Mouse (Mus musculus) adrenal gland, adult (tissue): ENCODE data around the gene Dync1li1.
A peak's percentile ranks its signal among the peaks of the same experiment; 100 is the strongest.
"Not testable (repeated sequence)": the region's sequence is repeated elsewhere in the genome, so short reads cannot be mapped to it uniquely, and the experiment has no call there.

Source experiments
- DNase-seq, 2 experiments: peaks; one replicate each; pipeline ENCODE4 v3.0.0; 2022 to 2023; ENCODE audit warnings: low spot score in 1 of 2; ENCODE audit not compliant: inconsistent age in 2 of 2

Dync1li1 gene

DNA sequence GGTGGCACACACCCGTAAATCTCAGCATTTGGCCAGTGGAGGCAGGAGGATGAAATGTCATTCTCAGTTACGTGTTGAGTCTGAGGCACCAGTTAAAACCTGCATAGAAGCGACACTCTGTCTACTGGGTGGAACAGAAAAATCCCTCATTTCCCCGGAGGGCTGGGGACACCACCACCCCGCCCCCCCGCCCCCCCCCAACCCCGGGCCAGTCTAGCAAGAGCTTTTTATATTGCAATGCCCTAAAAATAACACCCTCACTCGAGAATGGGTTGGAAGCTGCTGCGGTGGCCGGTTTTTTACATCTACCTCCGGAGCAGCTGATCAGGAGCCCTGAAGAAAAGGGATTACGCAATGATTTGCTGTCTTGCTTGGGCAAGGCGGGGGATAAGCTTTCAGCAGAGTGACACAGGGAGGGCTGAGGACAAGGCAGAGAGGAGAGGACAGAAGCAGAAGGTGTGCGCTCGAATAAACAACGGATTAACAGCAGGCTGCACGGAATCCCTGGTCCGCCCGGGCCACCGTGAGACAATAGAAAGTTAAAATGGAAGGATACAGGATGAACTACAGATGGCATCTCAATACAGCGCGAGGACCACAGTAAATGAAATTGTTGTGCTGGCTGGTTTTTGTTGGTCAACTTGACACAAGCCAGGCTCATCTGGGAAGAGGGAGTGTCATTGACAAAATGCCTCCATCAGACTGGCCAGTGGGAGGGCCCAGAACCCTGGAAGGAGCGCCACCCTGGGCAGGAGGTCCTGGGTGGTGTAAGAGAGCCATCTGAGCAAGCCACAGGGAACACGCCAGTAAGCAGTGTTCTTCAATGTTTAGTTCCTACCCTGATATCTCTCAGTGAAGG lies 15.7 kb upstream of the Dync1li1 start:
- DNase-seq, result peak in 1 of 2 experiments; percentile 48

DNA sequence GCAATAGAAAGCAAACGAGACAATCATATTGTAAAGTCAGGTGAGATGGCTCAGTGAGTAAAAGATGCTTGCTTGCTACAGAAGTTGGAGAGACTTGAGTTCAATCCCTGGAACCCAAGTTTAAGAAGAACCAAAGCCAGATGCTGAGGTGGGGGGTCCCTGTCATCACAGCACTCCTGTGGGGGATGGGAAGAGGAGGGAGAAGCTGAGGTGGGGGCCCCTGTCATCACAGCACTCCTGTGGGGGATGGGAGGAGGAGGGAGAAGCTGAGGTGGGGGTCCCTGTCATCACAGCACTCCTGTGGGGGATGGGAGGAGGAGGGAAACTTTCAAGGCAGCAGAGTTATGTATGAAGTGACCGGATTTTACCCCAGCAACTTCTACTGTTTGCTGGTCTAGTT lies 15.0 kb upstream of the Dync1li1 start:
- DNase-seq, result no peak

DNA sequence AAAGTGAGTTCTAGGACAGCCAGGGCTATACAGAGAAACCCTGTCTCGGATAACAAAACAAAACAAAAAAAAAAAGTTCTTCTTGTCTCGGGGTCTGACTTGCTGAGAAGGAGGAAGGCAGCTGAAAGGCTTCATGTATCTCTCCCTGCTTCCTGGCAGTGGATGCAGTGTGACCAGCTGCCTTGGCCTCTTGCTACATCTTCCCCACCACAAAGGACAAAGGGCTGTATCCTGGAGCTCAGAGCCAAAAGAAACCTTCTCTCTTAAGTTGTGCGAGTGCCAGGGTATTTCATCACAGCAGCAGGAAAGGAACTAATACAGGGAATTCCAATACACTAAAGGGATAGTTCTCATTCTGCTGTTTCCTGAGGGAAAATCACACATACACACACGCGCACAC lies 10.0 kb upstream of the Dync1li1 start:
- DNase-seq, result no peak

- DNase-seq, result no peak
These were observed 8.6 kb upstream of the Dync1li1 start for GRCm38 (mm10) chr9:114679944-114680343.

GRCm38 (mm10) chr9:114680531-114680930 lies 8.1 kb upstream of the Dync1li1 start:
- DNase-seq, result no peak

DNA sequence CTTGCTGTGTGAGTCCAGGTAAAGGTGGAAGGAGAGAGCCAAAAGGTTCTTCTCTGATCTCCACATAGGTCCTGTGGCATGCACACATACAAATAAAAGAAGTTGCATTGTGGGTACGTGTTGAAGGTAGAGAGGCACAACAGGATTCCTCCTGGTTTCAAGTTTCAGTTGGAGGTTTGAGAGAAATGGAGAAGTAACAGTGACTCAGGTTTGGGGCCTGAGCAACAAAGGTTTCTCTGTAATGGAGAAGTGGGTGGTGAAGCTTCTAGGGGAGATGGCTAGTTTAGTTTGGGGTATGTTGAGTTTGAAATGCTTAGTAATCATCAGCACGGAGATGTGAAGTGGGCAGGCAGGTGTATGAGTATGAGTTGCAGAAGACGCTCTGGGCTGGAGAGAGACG lies 6.4 kb upstream of the Dync1li1 start:
- DNase-seq, result no peak

DNA sequence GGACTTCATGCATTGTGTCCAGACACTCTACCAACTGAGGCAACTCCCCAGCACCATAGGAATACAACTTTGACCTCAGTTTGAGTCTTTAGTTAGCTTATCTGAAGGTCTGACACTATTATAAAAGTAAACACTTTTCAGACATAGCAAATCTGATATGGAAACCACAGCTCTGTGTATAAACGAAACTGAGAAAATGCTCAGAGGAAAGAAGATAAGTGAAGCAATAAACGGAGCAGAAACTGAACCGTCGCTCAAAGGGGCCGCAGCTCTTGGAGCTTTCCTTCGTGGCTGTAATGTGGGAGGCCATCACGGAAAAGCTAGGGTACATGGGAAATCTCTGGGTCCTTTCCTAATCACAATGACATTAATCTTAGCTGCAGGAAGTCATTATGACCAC lies 2.3 kb upstream of the Dync1li1 start:
- DNase-seq, result no peak

DNA sequence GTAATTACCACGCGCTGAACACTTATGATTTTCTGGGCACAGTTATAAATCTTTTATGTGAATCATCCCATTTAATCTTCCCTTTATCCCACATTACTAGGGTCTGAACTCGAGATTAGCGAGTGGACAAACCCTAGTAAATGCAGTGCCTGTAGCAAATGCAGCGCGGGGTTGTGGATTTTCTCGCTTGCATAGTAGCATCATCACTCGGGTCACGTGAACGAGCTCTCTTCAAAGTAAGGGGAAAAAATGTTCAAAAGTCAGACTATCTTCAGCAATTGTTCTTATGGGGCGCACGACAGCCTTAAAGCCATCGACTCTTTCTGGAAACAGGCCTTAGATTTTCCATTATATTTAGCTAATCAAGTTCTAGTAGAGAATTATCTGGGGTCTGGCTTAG lies 951 bp upstream of the Dync1li1 start:
- DNase-seq, result no peak

- no peak for DNase-seq
These were observed 390 bp downstream of the Dync1li1 start for GRCm38 (mm10) chr9:114688953-114689407.

DNA sequence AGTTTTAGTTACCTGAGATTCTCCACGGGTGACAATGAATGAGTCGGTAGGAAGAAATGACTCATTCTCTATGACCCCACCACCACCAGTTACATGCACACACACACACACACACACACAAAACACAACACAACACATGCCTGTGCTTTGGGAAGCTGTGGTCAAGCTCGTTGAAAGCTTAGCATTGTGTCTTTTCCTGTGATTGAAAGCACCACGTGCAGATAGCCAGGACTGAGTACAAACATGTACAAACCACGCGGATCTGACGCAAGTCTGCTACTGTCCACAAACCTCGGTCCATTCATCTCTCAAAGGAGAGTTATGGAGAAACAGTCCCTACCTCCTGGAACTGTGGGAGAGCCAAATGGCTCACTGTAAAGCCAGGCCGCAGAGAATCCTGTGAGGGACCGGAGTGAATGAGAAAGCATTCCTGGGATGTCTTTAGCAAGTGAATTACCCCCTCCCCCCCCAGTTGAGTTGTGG lies 1.6 kb downstream of the Dync1li1 start:
- peak; percentile 26 to 67 for DNase-seq

DNA sequence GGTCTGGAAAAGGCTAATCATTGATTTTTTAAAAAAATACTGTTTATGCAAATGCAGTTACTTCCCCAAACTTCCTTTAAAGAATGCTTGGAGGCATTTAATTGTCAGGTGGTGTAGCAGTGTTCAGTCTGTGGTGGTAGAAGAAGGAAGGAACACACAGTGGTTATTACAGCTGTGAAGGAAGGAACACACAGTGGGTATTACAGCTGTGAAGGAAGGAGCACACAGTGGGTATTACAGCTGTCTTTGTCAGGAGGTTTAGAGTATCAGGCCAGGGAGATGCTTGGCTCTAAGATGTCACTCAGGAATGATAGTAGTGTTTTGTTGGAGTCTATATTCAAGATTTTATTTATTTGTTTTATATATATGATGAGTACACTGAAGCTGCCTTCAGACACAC lies 2.5 kb downstream of the Dync1li1 start:
- no peak for DNase-seq

DNA sequence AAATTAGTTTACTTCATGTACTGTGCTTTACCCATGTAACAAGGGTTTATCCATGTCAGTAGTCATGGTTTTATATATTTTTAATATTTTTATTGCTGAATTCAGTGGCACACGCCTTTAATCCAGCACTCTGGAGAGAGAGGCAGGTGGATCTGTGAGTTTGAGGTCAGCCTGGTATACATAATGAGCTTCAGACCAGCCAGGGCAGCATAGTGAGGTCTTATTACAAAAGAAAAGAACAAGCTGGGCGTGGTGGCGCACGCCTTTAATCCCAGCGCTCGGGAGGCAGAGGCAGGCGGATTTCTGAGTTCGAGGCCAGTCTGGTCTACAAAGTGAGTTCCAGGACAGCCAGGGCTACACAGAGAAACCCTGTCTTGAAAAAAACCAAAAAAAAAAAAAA lies 7.1 kb downstream of the Dync1li1 start:
- DNase-seq, result not testable (repeated sequence)

GRCm38 (mm10) chr9:114697072-114697471 lies 8.5 kb downstream of the Dync1li1 start:
- DNase-seq, result no peak

GRCm38 (mm10) chr9:114697926-114698325 lies 9.3 kb downstream of the Dync1li1 start:
- DNase-seq, result no peak

DNA sequence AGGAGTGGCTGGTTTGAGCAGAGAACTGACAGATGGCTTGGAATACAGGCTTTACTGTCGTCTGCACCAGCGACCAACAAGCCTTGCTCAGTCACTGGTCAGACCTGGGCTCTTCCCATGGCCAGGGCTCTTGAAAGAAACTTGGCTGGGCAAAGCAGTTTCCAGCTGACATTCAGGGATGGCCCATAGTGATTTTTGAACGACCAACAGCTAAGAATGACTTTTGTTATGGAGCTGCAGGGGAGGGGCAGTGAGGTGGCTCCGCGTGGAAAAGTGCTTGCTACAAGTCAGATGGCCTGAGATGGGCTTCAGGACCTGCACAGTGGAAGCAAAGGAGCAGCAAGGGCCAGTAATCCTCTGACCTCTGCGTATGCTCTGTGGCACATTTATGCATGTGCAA lies 10.7 kb downstream of the Dync1li1 start:
- DNase-seq, result no peak

- DNase-seq, result no peak
These were observed 11.5 kb downstream of the Dync1li1 start for GRCm38 (mm10) chr9:114699882-114700665.

GRCm38 (mm10) chr9:114701031-114701430 lies 12.4 kb downstream of the Dync1li1 start:
- no peak for DNase-seq

GRCm38 (mm10) chr9:114701921-114702320 lies 13.3 kb downstream of the Dync1li1 start:
- DNase-seq, result no peak

DNA sequence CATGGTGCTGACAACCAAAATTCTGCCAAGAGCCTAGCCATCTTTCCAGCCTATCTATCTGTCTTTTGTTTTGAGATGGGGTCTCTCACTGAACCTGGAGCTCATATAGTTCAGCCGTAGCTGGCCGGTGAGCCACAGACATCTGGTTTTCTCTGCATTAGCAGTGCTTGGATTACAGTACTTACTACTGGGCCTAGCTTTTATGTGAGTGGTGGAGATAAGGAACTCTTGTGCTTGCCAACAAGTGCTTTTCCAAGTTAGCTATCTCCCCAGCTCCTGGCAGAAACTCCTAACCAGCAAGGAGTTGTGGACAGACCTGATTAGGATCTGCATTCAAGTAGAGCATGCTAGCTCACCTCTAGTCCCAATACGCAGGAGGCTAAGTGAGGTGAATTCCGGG lies 19.2 kb downstream of the Dync1li1 start:
- no peak for DNase-seq

GRCm38 (mm10) chr9:114710345-114710744 lies 21.8 kb downstream of the Dync1li1 start:
- DNase-seq, result peak in 1 of 2 experiments; percentile 39

DNA sequence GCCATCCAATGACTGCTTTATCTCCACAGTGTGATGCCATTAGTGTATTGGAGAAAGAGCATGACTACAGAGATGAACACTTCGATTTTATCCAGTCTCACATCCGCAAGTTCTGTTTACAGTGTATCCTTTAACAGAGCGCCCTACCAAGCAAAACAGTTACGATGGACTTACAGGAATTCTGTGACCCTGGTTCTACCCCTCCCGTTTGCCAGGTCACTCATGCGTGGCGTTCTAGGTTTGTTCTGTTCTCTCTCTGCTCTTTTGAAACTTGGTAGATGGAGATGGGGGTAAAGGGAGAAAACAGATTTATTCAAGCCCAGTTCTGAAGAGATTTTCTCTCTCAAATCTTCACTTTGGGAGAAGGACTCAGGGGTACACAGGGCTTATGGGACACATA lies 24.9 kb downstream of the Dync1li1 start:
- no peak for DNase-seq
